Mouse (Mus musculus): Measurements from ENCODE around the gene B4gat1.

Gene B4gat1

GRCm38 (mm10) chr19:5032686-5033085 lies 5.9 kb upstream of the B4gat1 start:
- DNase-seq (ENCODE audit: low read depth, low spot score): no peak

DNA sequence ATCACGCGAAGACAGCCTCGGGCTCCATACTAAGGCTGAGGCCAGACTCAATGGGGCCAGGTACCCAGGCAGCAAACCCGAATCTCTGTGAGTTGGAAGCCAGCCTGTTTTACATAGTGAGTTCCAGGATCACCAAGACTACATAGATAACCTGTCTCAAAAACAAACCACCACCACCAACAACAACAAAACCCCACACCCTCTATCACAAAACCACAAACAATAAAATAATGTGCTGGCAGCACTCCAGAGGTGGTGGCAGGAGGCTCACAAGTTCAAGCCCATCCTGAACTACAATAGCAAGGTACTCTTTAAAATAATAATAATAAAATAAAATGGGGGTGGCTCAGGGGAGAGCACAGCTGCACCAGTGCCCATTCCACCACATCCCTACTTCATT lies 2.0 kb upstream of the B4gat1 start:
- no peak for DNase-seq (ENCODE audit: low read depth, low spot score)

- peak; percentile 52 for DNase-seq (ENCODE audit: low read depth, low spot score)
Measured at GRCm38 (mm10) chr19:5037678-5038571, 701 bp upstream of the B4gat1 start.

DNA sequence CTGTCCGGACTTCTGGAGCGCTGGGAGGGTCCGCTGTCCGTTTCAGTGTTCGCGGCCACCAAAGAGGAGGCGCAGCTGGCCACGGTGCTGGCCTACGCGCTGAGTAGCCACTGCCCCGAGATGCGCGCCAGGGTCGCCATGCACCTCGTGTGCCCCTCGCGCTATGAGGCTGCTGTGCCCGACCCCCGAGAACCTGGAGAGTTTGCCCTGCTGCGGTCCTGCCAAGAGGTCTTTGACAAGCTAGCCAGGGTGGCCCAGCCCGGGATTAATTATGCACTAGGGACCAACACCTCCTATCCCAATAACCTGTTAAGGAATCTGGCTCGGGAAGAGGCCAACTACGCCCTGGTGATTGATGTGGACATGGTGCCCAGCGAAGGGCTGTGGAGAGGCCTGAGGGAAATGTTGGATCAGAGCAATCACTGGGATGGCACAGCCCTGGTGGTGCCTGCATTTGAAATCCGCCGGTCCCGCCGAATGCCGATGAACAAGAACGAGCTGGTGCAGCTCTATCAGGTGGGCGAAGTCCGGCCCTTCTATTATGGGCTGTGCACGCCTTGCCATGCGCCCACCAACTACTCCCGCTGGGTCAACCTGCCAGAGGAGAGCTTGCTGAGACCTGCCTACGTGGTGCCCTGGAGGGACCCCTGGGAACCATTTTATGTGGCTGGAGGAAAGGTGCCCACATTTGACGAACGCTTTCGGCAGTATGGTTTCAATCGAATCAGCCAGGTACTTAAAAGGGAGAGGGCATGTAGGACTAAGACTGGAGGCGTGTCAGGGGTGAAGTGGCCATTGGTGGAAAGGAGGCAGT lies 882 bp downstream of the B4gat1 start:
- no peak for DNase-seq (ENCODE audit: low read depth, low spot score)

- DNase-seq (ENCODE audit: low read depth, low spot score): peak; percentile 91
Measured at GRCm38 (mm10) chr19:5040862-5041523, 2.4 kb downstream of the B4gat1 start, which contains the start of gene Brms1. Brms1 (plus strand) TSS chr19:5041354.

- no peak for DNase-seq (ENCODE audit: low read depth, low spot score)
Measured at GRCm38 (mm10) chr19:5041588-5041987, 3.0 kb downstream of the B4gat1 start.

DNA sequence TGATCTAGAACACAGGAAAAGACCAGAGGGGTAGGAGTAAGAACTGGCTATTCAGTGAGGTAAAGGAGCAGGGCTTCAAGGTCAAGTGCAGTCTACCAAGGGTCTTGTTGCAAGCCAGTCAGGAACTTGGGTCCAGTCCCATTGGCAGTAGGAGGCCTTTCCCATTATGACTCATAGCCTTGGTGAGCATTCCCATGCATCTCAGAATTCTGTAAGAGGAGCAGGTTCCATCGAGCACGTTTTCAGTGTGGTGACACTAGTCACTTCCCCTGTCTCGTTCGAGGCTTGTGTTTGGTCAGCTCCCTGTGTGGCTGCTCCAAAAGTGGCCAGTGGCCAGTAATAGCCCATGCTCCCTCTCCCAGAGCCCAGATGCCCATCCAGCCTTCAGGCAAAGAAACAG lies 6.9 kb downstream of the B4gat1 start:
- no peak for DNase-seq (ENCODE audit: low read depth, low spot score)

GRCm38 (mm10) chr19:5048138-5049056 lies 9.8 kb downstream of the B4gat1 start:
- no peak for DNase-seq (ENCODE audit: low read depth, low spot score)

GRCm38 (mm10) chr19:5049325-5049724 lies 10.7 kb downstream of the B4gat1 start:
- no peak for DNase-seq (ENCODE audit: low read depth, low spot score)

DNA sequence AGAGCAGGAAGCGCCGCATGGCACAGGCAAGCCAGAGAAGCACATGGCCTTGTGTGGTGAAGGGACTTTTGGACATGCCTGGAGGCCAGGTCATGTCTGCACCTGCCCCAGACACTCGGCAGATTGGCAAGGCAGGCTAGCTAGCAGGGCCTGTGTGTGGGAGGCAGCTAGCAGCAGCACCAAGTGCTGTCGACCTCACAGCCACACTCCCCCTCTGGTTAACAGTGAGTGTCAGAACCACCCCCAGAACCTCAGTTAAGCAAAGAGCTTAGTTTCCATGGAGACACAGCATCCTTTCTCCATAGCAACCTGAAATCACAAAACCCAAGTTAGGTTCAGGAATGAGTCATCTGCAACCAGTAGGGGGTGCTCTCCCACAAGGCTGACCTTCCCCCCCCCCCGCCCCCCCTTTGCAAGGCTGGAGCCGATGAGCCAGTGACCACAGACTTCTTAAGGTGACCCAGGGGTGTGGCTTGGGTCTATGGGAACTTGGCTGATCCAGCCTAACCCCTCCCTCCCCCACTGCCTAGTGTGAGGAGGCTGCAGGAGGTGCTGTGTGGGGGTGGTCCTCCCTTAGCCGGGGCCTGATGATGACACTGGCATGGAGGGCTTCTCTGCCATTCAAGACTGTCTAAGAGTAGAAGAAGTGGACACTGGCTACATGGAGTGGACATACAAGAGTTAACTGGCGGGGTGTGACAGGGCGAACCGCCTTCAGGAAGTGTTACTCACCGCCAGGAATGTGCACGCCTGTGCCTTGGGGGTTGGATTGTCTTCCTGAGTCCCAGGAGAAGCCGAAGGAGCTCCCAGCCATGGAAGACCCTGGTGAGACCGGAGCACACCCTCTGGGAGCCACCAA lies 11.7 kb downstream of the B4gat1 start, which contains the start of gene Rin1:
Rin1 (plus strand) TSS at position 435 of the 859 bp plus-strand sequence.
- DNase-seq (ENCODE audit: low read depth, low spot score): no peak

DNA sequence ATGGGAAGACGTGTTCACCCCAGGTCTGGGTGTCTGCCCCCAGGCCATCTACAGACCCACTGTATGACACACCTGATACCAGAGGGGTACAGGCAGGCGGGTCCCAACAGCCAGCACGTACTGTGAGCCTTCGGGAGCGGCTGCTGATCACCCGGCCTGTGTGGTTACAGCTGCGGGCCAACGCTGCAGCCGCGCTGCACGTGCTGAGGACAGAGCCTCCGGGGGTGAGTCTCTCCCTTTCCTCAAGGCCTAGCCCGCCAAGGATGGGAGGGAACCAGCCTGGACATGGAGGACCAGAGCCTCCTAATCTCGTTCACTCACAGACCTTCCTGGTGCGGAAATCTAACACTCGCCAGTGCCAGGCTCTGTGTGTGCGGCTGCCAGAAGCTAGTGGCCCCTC lies 12.4 kb downstream of the B4gat1 start:
- DNase-seq (ENCODE audit: low read depth, low spot score): no peak

GRCm38 (mm10) chr19:5051515-5051914 lies 12.9 kb downstream of the B4gat1 start:
- DNase-seq (ENCODE audit: low read depth, low spot score): no peak

- no peak for DNase-seq (ENCODE audit: low read depth, low spot score)
Measured at GRCm38 (mm10) chr19:5052166-5052822, 13.7 kb downstream of the B4gat1 start.

DNA sequence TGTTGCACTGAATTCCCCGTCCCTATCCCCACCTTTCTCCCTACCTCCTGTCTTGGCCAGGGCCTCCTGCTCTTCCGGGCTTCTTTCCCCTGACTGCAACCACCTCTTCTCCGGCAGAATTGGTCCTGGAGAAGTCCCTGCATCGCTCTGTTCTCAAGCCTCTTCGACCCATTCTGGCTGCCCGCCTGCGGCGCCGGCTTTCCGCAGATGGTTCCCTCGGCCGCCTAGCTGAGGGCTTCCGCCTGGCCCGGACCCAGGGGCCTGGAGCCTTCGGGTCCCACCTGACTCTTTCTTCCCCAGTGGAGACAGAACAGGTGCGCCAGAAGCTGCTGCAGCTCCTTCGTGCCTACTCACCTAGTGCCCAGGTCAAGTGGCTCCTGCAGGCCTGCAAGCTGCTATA lies 14.2 kb downstream of the B4gat1 start:
- DNase-seq (ENCODE audit: low read depth, low spot score): no peak

DNA sequence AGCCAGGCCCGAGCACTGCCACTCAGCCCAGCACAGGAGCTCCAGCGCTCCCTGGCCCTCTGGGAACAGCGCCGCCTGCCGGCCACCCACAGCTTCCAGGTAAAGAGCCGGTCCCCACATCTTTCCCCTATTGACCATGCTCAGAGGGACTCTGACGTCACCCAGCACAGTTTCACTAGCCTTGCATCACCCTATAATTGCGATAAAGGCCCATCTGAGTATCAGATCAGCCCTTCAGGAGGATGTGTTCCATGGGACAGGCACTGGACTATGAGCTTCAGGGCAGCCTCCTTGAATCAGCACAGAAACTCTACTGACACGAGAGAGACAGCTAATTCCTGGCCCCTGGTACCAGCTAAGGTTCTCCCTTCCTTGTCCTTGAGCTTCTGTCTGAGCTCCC lies 15.3 kb downstream of the B4gat1 start:
- no peak for DNase-seq (ENCODE audit: low read depth, low spot score)

DNA sequence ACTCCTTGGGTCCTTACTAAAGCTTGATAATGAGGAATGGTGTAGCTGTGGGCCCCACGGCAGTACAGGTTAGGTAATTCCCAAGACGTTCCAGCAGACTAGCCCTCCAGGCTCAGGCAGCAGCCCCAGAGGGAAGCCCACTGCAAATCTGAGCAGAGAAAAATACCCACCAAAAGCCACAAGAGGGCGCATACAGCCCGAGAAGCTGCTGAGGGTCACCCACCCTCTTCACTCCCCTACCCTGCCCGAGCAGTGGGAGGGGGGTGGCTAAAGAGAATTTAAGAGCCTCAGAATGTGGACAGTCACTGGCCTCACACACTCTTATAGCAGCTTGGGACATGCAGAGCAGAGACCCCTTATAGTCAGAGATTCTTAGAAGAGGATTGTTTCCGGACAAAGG lies 17.6 kb downstream of the B4gat1 start:
- DNase-seq (ENCODE audit: low read depth, low spot score): no peak

DNA sequence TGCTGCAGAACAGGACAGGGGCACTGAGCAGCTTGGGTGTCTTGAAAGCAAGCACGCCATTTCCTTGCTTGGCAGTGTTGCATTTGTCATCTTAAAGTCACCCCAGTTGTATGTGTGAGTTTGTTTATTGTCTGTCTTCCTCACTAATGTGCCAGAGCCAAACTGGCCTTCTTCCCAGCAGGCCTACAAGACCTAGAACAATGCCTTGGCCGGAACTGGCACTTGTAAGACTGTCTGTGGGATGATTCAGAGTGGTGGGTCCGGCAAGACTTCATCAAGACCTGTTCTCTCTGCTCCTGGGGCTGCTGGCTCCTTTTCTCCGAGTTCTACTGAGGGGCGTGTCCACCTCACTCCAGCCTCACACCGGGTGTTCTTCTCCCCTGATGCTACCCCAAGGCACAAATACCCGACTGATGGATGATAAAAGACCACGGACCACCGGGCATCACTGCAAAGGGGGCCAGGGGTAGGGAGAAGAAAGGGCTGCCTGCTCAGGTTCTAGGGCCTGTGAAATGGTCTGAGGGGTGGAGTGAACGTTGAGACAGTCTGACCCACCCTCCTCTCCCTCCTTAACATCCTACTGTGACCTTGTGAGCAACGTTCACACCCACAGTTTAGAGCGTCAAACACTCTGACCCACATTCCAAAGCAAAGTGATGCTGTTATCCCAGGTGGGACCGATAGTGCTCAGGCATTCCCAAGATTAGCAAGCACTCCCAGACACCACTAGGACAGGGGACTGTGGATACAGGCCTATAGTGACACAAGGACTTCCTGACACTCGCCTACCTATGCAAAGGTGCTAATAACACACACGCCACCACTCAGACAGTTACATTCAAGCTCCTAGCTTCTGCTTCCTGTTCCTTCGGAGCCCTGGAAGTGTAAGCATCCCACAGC lies 19.5 kb downstream of the B4gat1 start:
- no peak for DNase-seq (ENCODE audit: low read depth, low spot score)

Measured in skeletal muscle tissue, adult 2 months (tissue).